Mouse (Mus musculus) testis, adult 2 months (tissue): ENCODE data around the gene Ppp1r9a. TPM values are rescaled to one million over a fixed set of nuclear protein-coding genes. Genes with fewer than 3 reads are reported as not detected.

Experiments
- H3K27ac ChIP-seq: fragments of 200-500 bp; 2 replicates; pipeline ENCODE4 v1.5.1; 2012; ENCODE audit warnings: low read depth, low read length; ENCODE audit not compliant: control insufficient read depth, insufficient read depth
- H3K27me3 ChIP-seq: fragments of 200-500 bp; 2 replicates; pipeline ENCODE4 v1.6.1; 2012; ENCODE audit warnings: mild to moderate bottlenecking, low read length, moderate library complexity; ENCODE audit not compliant: control insufficient read depth, insufficient read depth
- H3K36me3 ChIP-seq: fragments of 200-500 bp; 2 replicates; pipeline ENCODE4 v1.6.1; 2012; ENCODE audit warnings: mild to moderate bottlenecking, low read length; ENCODE audit not compliant: control insufficient read depth, insufficient read depth
- H3K4me1 ChIP-seq: fragments of 200-500 bp; 2 replicates; pipeline ENCODE4 v1.6.1; 2012; ENCODE audit warnings: low read length; ENCODE audit not compliant: control insufficient read depth, insufficient read depth
- H3K4me3 ChIP-seq: fragments of 200-500 bp; 2 replicates; pipeline ENCODE4 v1.5.1; 2012; ENCODE audit warnings: low read depth, mild to moderate bottlenecking, low read length, moderate library complexity, mixed read lengths; ENCODE audit not compliant: control insufficient read depth
- CTCF ChIP-seq: fragments of 200-500 bp; IDR thresholded peaks from 2 replicates; pipeline ENCODE4 v1.5.1; 2012; ENCODE audit warnings: low read depth, mild to moderate bottlenecking, inconsistent platforms, low read length, moderate library complexity; ENCODE audit not compliant: control insufficient read depth, insufficient read depth, insufficient replicate concordance
- POLR2A ChIP-seq: fragments of 200-500 bp; IDR thresholded peaks from 2 replicates; pipeline ENCODE4 v1.6.1; 2012; ENCODE audit warnings: low read depth, mild to moderate bottlenecking, inconsistent platforms, low read length, moderate library complexity; ENCODE audit not compliant: control insufficient read depth
- polyA plus RNA-seq: library from polyadenylated mRNA; depleted of rRNA; stranded (reverse); fragments of >200 nt; gene quantifications from 2 replicates; pipeline ENCODE4 v1.2.3, GENCODE M21; 2012

Gene Ppp1r9a
- polyA plus RNA-seq, 1 experiment = 8.5 TPM

DNA sequence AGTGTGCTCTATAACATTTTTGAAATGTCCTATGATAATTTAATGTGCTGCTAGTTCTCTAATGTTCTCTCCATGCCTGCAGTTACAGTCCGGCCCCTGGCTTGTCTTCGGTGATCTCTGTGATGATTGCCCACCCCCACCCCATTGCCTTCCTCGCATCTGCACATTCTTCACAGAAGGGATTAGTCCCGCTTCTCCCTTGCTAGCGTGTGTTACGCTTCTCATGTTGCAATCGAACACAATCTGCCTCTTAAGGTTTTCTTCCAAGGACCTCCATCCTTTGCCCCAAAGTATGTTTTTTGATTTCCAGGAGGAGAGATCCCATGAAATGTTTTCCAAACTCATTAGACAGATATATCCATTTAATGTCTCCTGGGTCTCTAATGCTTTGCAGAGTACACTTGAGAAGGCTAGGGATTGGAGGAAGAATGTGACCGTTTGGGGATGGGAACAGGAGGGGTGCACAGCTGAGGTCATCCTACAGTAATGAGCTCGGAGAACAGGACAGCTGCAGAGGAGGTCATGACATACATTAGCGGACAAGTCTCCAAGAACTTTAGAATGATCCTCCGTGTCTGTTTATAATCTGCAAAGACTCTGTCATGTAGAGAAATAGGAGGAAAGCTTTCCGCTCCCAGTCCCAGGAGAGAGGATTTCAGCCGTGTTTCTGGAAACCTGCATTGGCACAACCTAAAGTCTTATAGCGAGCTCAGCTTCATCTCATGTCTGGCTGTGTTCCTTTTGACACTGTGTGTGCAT, 91.6 kb downstream of the Ppp1r9a start:
- no peaks in the 10 kb centered on the region for H3K4me1 ChIP-seq
- H3K4me3 ChIP-seq = no peak overlapping the region
- TF ChIP-seq POLR2A (no peak), CTCF (no peak)
- H3K27me3 ChIP-seq = no peaks in the 10 kb centered on the region
- no peaks in the 10 kb centered on the region for H3K36me3 ChIP-seq
- no peak overlapping the region for H3K27ac ChIP-seq

DNA sequence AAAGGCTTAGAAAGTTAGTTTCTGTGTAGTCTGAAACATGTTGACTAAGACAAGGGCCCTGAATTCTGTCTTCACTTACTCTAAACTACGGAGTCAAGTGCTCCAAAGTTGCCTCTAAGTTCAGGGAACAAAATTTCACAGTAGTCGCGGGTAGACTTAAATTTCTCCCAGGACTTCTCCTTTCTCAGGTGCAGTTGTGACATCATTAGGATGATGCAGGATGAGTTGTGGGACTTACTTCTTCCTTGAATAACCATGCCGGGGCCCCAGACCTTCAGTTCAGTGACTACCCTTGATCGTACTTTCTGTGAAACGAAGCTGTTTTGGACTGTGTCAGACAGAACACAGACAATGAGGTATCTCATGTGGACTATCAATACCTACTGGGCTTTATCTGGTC, 94.9 kb downstream of the Ppp1r9a start:
- Histone ChIP-seq H3K27ac (no peak overlapping the region), H3K4me1 (no peaks in the 10 kb centered on the region), H3K4me3 (no peak overlapping the region)

DNA sequence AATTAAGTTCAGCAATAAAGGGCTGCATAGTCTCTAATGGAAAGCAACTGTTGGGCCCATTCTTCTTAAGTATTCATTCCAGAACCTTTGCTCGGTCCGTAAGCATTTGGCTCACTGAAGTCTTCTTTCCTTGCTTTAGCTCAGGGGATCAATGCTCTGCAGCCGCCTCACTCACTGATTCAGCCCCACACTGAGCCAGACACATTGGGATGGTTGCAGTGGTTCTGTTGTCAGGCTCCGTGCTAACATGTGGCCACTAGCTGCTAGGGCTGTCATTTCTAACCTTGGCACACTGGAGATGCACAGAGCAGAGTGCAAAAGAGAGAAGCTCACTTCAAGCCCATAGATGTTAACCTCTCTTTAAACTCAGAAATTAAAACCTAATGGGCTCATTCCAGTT, 96.2 kb downstream of the Ppp1r9a start:
- no peak for TF ChIP-seq CTCF
- no peak for TF ChIP-seq POLR2A
- H3K4me3 ChIP-seq = no peak overlapping the region
- H3K4me1 ChIP-seq = no peaks in the 10 kb centered on the region
- no peak overlapping the region for H3K27ac ChIP-seq
- H3K36me3 ChIP-seq = no peaks in the 10 kb centered on the region
- H3K27me3 ChIP-seq = no peaks in the 10 kb centered on the region

More for the DNA sequence above, 94.9 kb downstream of the Ppp1r9a start:
- Histone ChIP-seq H3K36me3 (no peaks in the 10 kb centered on the region), H3K27me3 (no peaks in the 10 kb centered on the region)
- TF ChIP-seq CTCF (no peak), POLR2A (no peak)

DNA sequence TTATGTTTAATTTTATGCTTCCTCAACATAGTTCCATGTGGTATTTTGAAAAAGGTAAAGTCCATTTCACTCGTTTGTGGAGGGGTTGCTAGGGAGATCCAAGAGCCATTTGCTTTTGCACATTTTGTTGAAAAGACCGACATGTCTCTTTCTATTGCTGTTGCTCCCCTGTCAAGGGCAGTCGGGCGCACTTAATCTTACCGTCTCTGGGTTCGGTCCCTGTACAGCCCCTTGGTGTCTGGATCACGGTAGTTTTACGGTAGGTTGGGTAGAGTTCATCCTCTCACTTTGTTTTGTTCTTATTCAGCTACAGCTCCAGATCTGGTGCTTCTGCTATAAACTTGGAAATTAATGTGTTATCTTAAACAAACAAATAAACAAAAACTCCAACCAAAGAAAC, 98.1 kb downstream of the Ppp1r9a start:
- H3K27me3 ChIP-seq = no peaks in the 10 kb centered on the region
- TF ChIP-seq POLR2A (no peak), CTCF (no peak)
- H3K4me3 ChIP-seq = no peak overlapping the region
- H3K4me1 ChIP-seq = no peaks in the 10 kb centered on the region
- peak overlapping the region; percentile 17 for H3K27ac ChIP-seq
- no peaks in the 10 kb centered on the region for H3K36me3 ChIP-seq

DNA sequence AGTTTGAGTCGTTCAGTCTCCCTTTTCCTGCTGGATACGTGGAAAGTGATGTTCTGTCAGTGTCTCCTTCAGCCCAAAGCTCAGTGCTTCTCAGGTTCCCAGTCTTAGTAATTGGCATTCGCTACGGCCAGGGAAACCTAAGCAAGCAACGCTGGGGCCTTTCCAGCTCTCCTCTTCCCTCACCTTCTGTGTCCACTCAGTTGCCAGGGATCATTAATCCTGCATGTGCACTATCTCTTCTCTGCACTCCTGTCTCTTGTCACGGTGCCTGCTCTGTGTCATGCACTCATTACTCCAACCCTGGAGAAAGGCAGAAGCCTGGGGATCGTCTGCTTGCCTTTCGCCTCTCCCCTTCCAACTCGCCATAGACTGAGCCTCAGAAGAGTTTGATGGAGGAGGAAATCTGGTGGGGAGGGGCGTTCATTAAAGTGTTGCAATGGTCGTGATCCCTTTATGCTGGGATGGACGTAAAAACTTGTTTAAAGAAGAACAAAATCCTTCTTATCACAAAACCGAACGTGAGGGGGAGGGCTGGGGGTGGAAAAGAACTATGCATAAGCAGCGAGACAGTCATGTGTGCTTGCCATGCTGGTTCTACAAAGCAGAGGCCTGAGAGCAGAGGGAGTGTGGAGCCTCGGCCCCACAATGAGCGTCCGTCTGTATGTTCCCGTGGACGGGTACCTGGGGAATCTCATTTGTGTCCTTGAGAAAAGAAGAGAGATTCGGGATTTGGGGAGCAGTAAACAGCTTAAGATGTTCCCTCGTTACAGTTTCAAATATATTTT, 103.0 kb downstream of the Ppp1r9a start:
- TF ChIP-seq POLR2A (no peak), CTCF (no peak)
- Histone ChIP-seq H3K4me1 (no peaks in the 10 kb centered on the region), H3K27ac (peak overlapping the region; percentile 73), H3K4me3 (no peak overlapping the region), H3K27me3 (no peaks in the 10 kb centered on the region), H3K36me3 (no peaks in the 10 kb centered on the region)

DNA sequence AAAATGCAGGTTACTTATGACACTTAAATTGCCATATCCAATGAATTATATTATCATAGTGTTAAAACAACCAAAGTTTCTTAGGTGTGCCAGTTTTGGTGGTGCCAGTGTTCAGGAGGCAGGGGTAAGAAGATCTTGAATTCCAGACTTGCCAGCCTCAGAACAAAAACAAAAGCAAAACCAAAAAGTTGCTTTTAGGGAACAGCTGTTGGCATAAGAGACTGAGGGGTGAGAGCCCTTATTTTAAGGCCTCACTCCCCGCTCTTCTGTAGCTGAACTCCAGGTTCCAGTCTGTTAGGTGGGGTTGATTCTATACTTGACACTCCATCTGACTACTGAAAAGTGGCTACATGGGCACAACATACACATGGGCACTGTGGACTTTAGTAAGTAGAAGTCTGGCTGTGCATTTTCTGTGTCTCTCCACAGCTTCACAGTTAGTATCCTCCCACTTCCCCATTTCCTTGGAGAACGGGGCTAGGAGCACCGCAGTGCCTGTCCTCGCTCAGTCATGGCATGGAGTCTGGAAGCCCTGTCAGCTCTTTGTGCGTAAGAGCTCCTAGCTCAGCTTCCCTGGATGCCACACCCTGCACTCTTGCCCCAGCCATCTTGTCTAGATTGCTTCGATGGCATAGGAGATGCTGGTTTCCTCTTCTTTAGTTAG, 103.7 kb downstream of the Ppp1r9a start:
- no peaks in the 10 kb centered on the region for H3K36me3 ChIP-seq
- no peaks in the 10 kb centered on the region for H3K27me3 ChIP-seq
- no peaks in the 10 kb centered on the region for H3K4me1 ChIP-seq
- TF ChIP-seq CTCF = no peak
- TF ChIP-seq POLR2A = no peak
- no peak overlapping the region for H3K4me3 ChIP-seq
- peak overlapping the region; percentile 42; the same call in 1 of the 2 replicates for H3K27ac ChIP-seq

DNA sequence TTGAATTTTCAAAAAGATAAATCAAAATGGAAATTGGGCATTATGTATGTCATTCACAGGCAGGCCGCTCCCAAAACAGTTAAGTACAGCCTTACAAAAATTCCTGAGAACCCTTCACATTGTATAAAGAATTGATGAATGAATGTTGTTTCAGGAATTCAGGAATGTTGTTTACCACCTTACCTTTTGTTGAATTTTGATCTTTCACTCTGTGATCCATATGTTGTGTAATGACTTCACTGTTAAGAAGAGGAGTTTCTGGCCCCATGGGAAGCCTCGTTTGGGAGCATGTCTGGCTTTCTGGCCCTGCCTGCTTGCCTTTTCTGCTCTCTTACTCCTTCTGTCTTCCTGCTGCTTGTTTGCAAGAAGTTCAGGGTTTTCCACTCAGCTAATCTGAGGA, 105.4 kb downstream of the Ppp1r9a start:
- no peak for TF ChIP-seq CTCF
- TF ChIP-seq POLR2A = no peak
- H3K4me3 ChIP-seq = no peak overlapping the region
- no peaks in the 10 kb centered on the region for H3K36me3 ChIP-seq
- no peak overlapping the region; the same call in 1 of the 2 replicates for H3K27ac ChIP-seq
- no peaks in the 10 kb centered on the region for H3K27me3 ChIP-seq
- H3K4me1 ChIP-seq = no peaks in the 10 kb centered on the region
